Mouse (Mus musculus) R1 (cell line): ENCODE measurements around the gene Stxbp1.

Experiments
- DNase-seq: peaks from one replicate; pipeline ENCODE4 v3.0.0-alpha.2; 2018; ENCODE audit warnings: low read depth, low spot score

The Stxbp1 gene

DNA sequence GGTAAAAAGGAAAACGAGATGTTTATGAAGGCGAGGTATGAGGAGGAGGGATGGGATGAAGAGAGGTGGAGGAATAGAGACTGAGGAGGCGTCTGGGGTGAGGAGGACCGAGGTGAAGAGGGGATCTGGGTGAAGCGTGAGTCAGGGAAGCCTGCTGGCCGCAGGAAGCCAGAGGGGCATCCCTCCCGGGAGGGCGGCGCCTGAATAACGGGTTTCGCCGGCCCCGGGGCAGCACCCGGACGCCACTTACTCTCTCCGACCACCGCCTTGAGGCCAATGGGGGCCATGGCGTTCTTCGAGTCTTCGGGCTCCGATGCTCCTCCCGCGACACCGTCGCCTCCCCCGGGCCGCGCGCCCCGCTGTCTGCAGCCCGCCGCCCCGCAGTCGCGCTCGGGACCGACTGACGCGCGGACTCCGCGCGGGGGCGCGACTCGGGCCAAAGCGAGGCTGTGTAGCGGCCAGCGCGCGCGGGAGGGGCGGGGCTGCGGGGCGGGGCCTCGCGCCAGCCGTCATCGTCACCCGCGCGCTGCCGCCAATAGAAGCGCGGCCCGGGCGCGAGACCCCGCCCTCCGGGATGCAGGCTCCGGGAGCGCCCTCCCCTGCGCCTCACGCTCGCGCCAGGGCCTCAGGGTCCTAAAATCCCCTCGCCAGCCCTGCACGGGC lies at the start of gene Stxbp1:
TSS of gene Stxbp1 (minus strand) at position 441 of the 663 bp plus-strand sequence.
- DNase-seq: peak; percentile 89

DNA sequence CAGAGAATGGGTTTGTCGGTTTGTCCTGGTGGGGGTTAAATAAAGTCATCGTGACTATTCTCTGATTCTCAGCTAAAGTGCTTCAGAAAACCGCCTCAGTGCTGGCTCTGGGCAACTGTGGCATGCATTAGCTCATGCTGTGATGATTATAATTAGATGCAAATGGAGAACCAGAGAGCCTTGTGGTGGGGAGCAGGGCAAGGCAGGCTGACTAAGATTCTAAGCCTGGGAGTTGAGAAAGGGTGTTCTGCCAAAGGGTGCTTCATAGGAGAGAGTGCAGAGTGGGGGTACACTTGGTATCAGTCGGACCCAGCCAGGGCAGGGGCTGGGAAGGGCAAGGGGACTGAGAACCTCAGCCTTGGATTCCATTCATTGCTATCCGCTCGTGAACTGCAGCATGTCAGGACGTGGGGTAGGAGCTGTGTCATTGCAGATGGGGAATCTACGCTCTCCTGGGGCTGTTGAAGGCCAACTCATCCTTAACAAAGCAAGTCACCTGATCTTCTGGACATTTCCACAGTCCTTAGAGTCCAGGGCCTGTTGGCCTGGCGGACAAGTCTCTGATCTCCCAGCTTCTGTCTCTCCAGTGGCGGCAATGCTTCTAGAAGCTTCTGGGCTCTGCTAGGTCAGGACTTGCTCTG lies 49.6 kb upstream of the Stxbp1 start:
- DNase-seq: no peak

DNA sequence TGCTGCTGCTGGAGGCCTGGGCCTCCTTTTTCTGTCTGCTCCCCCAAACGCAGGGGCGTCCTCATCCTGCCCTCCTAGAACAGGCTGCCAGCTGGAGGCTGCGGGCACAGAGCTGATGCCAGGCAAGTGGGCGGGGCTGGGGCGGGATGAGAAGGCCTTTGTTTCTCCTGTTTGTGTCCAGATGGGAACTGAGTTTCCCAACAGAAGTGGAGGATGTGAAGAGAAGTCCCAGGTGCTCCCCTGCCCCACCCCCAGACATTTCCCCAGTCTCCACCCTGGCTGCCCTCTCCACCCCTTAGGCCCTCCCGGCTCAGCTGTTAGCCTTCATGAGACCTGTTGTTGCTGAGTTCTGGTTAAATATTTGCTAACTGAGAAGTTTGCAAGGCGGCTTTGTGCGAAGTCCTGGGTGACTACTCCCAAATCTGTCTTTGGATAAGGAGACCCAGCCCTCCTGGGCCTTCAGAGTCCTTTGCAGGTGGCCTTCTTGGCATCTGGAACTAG lies 48.6 kb upstream of the Stxbp1 start:
- no peak for DNase-seq

DNA sequence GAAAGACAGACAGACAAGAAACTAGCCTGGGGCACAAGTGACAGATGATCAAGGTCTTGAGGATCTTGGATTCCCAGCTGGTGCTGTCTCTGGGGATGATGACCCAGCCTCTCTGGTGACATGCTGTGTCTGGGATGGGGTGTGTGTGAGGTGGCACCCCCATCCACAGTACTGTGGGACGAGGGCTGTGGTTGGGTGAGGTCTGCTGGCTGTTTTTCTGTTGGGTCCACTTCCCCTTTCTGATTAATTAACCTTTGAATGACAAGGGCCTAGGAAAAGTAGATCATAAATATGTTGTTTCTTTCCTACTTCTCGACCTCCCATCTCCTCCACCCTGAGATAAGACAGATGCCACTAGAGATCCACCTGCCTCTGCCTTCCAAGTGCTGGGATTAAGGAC lies 47.1 kb upstream of the Stxbp1 start:
- DNase-seq: no peak

DNA sequence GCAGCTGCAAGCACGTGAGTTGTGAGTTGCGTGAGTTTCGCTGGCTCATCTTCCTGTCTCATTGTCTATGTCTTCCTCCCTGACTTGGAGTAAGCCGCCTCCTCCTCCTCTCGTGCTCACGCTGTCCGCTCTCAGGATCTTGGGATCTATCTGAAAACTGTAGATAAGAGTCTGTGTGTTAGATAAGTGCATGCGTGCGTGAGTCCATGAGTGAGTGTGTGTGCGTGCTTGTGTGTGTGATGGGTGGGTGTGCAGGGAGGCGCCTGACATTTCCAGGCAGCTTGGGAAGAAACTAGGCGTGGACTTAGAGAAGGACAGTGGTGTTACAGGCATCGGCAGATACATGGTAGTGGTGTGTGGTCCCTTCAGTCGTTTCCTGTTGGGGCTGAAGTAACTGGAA lies 45.4 kb upstream of the Stxbp1 start:
- DNase-seq: no peak

DNA sequence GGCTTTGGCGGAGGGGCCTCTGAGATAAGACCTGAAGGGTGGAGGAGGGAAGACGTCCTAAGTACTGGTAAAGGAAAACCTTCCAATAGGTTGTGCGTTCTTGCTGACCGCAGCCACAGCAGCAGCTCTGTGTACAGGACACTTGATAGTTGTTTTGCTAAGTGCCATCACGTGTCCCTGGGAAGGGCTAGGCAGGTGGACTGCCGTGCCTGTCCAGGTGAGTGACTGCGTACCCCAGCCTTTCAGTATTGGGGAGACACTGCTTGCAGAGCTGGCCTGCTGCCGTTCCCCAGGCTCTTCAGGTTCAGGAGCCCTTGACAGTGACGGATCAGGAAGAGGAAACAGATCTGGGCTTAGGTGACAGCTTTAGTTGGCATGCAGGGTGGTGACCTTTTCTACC lies 44.2 kb upstream of the Stxbp1 start:
- DNase-seq: no peak

DNA sequence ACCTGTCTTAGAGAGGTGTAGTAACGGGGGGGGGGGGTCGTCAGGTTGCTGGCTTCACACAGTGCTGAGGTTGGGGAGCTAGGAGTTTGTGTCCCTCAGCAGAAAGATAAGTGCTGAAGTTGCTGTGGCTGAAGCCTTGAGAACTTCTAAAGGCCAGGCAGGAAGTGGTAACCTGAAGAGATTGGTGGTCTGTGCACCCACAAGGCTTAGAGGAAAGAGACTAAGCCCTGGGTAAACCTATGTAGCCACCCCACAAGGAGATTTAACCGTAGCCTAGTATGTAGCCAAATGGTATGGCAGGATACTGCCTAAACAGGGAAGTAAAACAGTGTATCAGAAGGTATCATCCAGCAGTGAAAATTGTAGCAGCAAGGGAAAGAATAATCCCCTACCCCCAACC lies 43.2 kb upstream of the Stxbp1 start:
- DNase-seq: no peak

DNA sequence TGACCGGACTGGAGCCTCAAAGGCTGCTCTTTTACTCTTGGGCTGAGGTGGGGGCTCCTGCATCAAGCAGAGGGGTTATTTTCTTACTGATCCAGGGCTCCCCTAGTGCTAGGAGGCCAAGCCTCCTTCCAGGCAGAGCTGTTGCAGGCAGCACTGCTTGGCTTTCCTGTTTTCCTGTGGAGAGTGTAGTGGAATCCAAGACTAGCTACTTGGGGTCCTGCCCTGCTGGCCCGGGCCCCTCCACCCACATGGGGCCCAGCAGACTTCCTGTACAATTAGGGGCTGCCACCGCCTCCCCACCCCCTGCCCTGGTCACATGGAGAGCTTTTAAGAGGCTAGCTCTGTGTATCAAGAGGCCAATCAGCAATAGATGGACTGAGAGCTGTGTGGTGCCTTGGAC lies 41.5 kb upstream of the Stxbp1 start:
- no peak for DNase-seq

DNA sequence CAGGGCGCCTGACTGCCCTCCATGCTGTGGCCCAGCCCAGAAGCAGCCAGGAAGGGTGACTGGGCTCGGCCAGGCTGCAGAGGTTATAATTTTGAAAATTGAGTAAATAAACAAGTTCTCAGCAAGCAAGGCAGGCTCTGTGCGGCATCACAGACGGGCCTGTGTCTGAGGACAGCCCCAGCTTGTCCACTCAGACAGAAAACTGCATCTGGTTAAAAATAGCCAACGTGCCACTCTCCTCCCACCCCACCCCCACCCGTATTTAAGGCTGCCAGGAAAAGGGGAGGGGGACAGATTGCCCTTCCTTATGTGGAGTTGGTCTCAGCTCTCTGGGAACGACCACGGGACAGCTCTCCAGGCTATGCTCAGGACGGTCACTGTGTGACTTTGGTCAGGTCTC lies 41.0 kb upstream of the Stxbp1 start:
- no peak for DNase-seq

DNA sequence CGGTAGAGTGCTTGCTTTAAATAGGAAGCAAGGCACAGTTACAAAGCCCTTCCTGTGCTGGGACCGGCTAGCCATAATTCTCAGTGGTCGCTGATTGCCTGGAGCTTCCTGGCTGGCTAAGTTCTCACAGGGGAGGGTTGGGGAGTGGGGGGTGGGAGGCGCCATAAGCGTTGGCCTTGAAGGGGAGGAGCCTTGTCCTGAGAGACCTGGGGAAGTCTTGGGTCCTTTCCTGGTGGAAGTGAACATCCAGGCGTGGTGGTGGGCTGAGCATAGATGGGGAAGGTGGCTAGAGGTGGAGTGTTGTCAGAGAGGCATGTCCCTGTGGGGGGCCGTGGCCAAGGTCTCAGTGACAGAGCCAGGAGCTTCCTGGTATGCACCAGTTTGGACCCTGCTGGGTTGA lies 37.7 kb upstream of the Stxbp1 start:
- peak; percentile 79 for DNase-seq

DNA sequence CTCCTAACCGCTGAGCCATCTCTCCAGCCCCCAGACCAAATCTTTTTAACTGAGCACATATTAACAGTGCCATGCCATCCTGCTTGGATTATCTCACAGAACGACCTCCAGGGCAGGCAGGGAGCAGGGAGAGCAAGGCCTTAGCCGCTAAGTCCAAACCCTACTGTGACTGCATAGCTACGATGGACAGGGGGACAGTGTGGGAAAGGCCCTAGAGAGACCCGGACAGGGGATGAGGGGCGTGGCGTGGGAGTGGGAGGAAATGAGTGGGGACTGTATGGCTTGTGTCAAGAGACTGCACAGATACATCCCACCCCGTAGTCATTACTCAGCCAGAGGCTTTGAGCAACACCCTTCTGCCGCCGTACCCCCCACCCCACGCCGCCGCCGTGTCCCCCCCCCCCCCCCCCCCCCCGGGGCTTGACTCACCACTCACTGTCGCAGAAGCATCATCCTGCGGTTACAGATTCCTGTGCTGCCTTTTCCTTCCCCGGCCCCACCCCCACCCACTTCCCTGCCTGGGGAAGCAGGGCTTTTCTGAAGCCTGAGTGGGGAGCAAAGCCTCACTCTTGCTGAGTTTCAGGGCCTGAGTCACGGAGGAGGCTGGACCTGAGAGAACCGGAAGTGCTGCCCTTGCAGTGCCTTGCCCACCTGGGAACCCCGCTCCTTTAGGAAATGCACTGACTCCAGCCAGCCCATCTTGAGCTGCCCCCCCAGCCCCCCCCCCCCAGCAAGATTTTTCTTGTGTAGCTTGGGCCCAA lies 35.4 kb upstream of the Stxbp1 start:
- DNase-seq: peak; percentile 57

DNA sequence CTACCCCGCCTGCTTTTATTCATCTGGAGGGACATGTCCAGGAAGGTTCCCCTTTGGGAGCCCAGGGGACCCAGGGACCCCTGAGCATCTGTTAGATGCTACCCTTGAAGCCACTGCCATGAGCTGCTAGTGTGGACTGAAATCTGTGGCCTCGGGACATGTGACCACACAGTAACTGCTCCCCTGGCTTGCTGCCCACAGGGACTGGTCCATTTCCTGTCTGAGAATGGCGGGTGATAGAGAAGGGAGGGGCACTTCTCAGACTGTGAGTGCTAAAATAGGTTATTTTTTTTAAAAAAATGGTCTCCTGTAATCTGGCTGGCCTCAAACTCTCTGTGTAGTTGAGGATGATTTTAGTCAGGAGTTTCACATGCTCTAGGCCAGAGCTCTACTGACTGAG lies 34.7 kb upstream of the Stxbp1 start:
- no peak for DNase-seq

DNA sequence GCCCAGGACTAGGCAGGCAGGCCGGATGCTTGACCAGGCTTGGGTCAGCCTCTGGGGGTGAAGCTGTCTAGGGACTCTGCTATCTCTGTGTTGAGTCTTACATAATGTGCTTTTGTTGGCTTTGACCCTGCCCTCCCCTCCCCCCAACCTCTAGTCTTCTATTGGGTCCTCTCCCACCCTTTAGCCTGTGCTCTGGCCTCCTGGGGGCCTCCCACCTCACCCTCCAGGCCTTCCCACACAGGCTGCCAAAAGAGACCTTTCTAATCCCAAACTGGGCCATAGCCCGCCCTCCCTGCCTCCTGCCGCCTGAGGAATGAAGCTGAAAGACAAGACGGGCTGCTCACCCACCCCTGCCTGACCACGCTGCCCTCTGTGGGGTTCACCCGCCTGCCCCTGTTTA lies 34.0 kb upstream of the Stxbp1 start:
- no peak for DNase-seq

DNA sequence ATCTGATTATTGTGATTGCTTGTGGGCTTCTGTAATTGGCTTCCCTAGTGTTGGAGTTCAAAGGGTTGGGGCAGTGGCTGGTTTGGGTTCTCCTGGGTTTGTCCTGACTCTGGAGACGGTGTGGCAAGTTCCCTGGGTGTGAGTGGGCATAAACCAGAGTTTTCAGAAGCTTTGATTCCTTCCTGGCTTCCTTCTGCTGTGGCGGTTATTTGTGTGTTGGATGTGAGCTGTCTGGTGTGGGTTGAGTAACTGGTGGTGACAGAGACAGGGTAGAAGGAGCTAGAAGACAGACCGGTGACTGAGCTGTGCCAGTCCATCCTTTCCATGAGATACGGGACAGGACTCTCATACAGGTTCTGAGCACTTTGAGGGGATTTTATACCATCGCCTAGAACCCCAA lies 32.5 kb upstream of the Stxbp1 start:
- no peak for DNase-seq

DNA sequence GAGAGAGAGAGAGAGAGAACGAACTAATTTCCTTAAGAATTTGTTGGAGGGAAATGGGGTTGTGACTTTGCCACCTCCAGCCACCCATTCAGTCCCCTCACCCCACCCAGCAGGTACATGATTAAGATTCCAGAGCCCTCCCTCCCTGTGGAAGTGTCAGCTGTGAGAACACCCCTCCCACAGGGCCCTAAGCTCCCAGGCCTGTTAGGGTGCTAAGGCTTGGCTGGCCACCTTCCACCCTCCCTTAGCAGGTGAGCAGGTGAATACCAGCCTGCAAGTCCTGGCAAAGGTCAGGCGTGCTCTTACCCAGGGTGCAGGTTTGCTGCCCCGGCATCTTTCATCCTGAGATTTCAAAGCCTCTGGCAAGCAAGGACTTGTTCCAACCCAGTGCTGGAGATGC lies 31.4 kb upstream of the Stxbp1 start:
- no peak for DNase-seq

DNA sequence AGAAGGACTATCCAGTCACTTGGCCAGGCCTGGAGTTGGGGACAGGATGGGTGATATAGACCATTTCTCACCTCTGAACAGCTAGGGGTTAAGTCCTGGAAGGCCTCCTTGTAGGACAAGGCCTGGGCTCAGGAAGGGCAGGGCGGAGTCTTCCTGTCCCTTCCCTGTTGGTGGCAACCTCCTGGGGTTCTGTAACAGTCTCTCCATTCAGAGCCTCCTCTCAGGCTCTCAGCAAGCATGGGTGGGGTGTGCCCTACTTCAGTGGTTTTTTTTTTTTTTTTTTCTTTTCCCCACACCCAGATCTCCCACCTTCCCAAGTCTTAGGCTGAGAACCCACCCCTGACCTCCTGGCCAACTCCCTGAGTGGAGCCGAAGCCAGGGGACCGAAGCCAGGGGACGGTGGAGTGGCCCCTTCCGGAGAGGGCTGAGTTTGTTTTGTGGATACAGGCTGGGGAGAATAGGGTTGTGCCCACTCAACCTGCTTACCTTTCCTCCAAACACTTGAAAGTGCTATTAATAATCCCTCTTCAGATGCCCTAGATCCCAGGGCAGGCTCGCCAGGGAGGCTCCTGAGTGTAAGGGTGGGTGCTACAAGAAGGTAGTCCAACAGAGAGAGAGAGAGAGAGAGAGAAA lies 30.8 kb upstream of the Stxbp1 start:
- DNase-seq: no peak

DNA sequence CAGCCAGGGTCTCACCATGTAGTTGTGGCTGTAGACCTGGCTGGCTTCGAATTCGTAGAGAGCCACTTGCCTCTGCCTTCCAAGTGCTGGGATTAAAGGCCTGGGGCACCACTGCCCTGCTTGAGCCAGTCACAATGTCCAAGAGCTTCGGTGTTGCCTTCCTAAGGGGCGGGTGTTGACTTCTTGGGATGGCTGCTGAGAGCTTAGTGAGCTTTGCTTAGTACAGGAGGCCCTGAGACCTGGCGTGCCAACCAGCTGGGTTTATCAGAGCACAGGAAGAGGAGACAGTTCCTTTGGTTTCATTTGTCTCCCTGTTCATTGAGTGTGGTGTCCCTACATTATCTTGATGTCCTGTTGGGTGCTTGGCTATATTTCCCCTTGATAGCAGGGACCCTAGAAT lies 30.3 kb upstream of the Stxbp1 start:
- DNase-seq: no peak

DNA sequence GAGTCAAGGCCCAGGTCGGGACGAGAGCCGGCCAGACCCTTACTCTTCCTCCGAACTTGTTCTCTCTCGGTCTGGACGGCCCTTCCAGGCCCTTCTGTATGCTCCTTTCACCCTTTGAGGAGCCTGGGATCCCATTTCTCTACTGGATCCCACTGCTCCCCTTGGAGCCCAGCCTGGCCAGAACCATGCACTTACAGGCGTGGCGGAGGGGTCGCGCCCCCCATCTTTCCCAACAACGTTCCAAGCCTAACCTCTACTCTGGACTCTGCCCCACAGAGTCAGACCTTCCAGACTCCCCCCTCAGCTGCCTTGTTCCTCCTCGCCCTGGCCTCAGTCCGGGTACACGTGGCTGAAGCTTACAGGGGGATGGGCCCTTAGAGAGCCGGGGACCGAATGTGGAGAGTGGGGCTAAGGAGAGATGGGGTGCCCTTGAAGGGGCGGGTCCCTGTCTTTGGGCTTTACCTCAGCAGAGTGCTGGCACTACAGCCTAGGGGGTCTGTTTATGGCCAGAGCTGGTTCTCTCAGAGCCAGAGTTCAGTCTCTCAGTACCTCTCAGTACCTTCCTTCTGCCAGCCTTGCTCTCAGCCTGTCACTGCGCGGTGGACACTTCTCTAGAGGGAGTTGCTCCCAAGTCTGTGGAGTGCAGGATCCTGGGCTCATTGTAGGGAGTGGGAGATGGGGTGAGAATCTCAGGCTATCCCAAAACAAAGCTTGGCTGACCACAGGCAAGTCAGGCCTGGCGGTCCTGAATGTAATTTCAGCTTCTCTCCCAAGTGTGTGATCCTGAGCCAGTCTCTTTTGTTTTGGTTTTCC lies 29.7 kb upstream of the Stxbp1 start:
- peak; percentile 57 for DNase-seq

DNA sequence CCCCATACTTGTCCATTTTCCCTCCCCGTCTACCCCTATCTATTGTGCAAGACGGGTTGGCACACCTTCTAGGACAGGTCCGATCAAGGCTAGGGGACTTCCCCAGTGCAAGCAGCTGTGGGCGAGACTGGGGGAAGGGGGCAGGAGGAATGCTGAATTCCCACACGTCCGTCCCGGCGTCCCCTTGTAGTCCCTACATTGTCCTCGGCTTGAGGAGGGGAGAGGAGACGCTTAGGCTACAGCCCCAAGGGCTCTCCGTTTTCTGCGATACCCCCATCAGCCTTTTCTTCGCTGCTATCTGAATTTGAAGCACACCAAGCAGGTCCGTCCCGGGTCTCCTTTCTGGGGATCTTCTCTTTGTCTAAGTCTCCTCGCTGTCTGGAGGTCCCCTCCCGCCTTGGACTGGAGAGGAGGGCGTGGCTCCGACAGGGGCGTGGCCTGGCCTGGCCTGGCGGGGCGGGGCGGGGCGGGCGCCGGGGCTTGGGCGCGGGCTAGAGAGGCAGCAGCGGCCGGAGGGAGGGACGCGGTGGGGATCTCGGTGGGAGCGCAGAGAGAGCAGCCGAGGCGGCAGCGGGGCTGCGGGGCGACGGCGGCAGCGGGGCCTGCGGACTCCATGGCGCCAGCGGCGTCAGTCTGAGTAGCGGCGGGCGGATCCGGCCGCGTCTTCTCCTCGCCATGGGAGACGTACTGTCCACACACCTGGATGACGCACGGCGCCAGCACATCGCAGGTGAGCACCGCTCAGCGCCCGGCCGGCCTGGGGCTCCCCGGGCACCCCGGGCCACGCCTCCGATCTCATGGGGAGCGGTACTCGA lies 28.8 kb upstream of the Stxbp1 start, which contains the start of gene Fam129b:
TSS of gene Fam129b (plus strand) at position 440 of the 815 bp plus-strand sequence.
- DNase-seq: peak; percentile 90

DNA sequence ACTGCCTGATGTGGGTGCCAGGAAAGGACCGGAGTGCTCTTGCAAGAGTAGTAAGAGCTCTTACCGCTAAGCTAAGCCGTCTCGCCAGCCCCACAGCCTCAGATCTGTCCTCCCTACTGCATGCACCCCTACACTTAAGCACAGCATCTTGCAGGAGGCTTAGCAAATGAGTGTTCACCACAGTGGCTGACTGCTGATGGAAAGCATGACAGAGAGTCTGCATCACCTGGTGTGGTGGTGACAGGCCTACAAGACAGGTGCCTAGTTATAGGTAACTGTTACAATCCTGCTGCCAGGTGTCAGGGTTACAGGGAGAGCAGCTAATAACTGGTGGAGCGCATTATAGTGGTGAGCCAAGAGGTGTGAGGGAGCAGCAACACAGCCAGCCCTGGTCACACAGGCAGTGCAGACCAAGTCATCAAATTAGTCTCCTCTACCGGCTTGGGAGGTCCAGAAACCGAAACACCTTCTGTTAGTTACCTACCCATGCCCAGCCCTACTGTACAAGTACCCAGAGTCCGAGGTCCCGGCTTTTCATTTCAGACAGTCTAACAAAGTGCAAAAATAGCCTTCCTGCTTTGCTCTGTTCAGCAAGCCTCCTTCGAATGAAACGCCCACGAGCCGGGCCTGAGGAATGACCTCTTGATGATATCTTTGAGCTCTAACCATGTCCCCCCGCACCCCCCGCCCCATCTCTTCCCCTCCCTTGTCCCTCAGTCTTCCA lies 28.1 kb upstream of the Stxbp1 start:
- DNase-seq: no peak
